Mouse (Mus musculus) stomach, embryonic 15.5 days (tissue): Measurements from ENCODE around the gene Colgalt2. TPM values are rescaled to one million over a fixed set of nuclear protein-coding genes. Genes with fewer than 3 reads are reported as not detected.
A peak's percentile ranks its signal among the peaks of the same experiment; 100 is the strongest.

ENCODE experiments used
- ATAC-seq: fragments of 200-750 bp; cut with Nextera tagmentation; 2 replicates; pipeline ENCODE4 v1.8.0; 2017; ENCODE audit warnings: low read depth, moderate number of reproducible peaks, moderate TSS enrichment; ENCODE audit not compliant: insufficient read depth, low FRiP score
- H3K27ac ChIP-seq: fragments of 300-500 bp; sonication (generic); 2 replicates; pipeline ENCODE4 v1.5.1; 2015; ENCODE audit warnings: mild to moderate bottlenecking, inconsistent platforms
- H3K27me3 ChIP-seq: fragments of 300-500 bp; sonication (generic); replicated peaks from 2 replicates; pipeline ENCODE4 v1.6.1; 2015; ENCODE audit warnings: inconsistent platforms
- H3K36me3 ChIP-seq: fragments of 300-500 bp; sonication (generic); 2 replicates; pipeline ENCODE4 v1.6.1; 2015; ENCODE audit warnings: inconsistent platforms
- H3K4me1 ChIP-seq: fragments of 300-500 bp; sonication (generic); 2 replicates; pipeline ENCODE4 v1.6.1; 2015; ENCODE audit warnings: inconsistent platforms
- H3K4me2 ChIP-seq: fragments of 300-500 bp; sonication (generic); 2 replicates; pipeline ENCODE4 v1.6.1; 2015; ENCODE audit warnings: mild to moderate bottlenecking, inconsistent platforms
- H3K4me3 ChIP-seq: fragments of 300-500 bp; sonication (generic); replicated peaks from 2 replicates; pipeline ENCODE4 v1.5.1; 2015; ENCODE audit warnings: inconsistent platforms
- H3K9ac ChIP-seq: fragments of 300-500 bp; sonication (generic); 2 replicates; pipeline ENCODE4 v1.6.1; 2015; ENCODE audit warnings: inconsistent platforms
- H3K9me3 ChIP-seq: fragments of 300-500 bp; sonication (generic); 2 replicates; pipeline ENCODE4 v1.6.1; 2016; ENCODE audit warnings: inconsistent platforms
- WGBS: fragments of 180-500 bp; shearing (Covaris S2); methylation state at CpG from one replicate; pipeline ENCODE4 v1.1.7; 2015; 5-methylcytosine and 5-hydroxymethylcytosine counted together
- polyA plus RNA-seq: library from polyadenylated mRNA; unstranded; fragments of >200 nt; fragmentation: Nextera tagmentation; extraction: Ambion mirVana; gene quantifications from 2 replicates; pipeline ENCODE4 v1.2.1, GENCODE M21; 2015

The Colgalt2 gene
- polyA plus RNA-seq, 1 experiment from 2014 or later = 1.5 TPM

GRCm38 (mm10) chr1:152524987-152525648, 125.5 kb downstream of the Colgalt2 start:
- H3K9ac ChIP-seq = no peak overlapping the region
- no peak overlapping the region for H3K4me3 ChIP-seq
- no peaks in the 10 kb centered on the region for H3K4me1 ChIP-seq
- H3K9me3 ChIP-seq = no peaks in the 10 kb centered on the region
- ATAC-seq = no peak; the same call in 1 of the 2 replicates
- WGBS = 15% methylated on average over 6 of the region's 6 CpGs
- H3K27me3 ChIP-seq = no peaks in the 10 kb centered on the region
- H3K4me2 ChIP-seq = no peak overlapping the region
- peaks cover 9% of the 10 kb centered on the region; the same call in 1 of the 2 replicates for H3K36me3 ChIP-seq
- no peak overlapping the region for H3K27ac ChIP-seq

- Histone ChIP-seq H3K9me3 (no peaks in the 10 kb centered on the region), H3K27me3 (no peaks in the 10 kb centered on the region), H3K4me3 (no peak overlapping the region), H3K4me1 (no peaks in the 10 kb centered on the region), H3K9ac (no peak overlapping the region), H3K27ac (no peak overlapping the region), H3K4me2 (no peak overlapping the region), H3K36me3 (peaks cover 5% of the 10 kb centered on the region; the same call in 1 of the 2 replicates)
- no peak for ATAC-seq
- 77% methylated on average over 9 of the region's 9 CpGs for WGBS
Measured at GRCm38 (mm10) chr1:152526154-152526553, 126.5 kb downstream of the Colgalt2 start.

- Histone ChIP-seq H3K4me3 (no peak overlapping the region), H3K36me3 (peaks cover 5% of the 10 kb centered on the region; the same call in 1 of the 2 replicates), H3K4me2 (no peak overlapping the region), H3K27me3 (no peaks in the 10 kb centered on the region), H3K9me3 (no peaks in the 10 kb centered on the region), H3K9ac (no peak overlapping the region), H3K4me1 (0 out of 2 replicates have a peak, but pooled peaks cover 3% of the 10 kb centered on the region), H3K27ac (no peak overlapping the region)
- WGBS = 72% methylated on average over 6 of the region's 6 CpGs
- no peak for ATAC-seq
Measured at GRCm38 (mm10) chr1:152528214-152528613, 128.6 kb downstream of the Colgalt2 start.

GRCm38 (mm10) chr1:152528778-152529177, 129.1 kb downstream of the Colgalt2 start:
- no peak overlapping the region for H3K4me3 ChIP-seq
- ATAC-seq = no peak
- 79% methylated on average over 3 of the region's 3 CpGs for WGBS

GRCm38 (mm10) chr1:152531498-152531897, 131.9 kb downstream of the Colgalt2 start:
- Histone ChIP-seq H3K4me1 (0 out of 2 replicates have a peak, but pooled peaks cover 3% of the 10 kb centered on the region), H3K36me3 (no peaks in the 10 kb centered on the region; the same call in 1 of the 2 replicates), H3K4me3 (no peak overlapping the region), H3K9me3 (no peaks in the 10 kb centered on the region), H3K27ac (no peak overlapping the region), H3K9ac (no peak overlapping the region), H3K27me3 (no peaks in the 10 kb centered on the region), H3K4me2 (no peak overlapping the region)
- ATAC-seq = no peak
- 43% methylated on average over 15 of the region's 15 CpGs for WGBS

More at GRCm38 (mm10) chr1:152528778-152529177, 129.1 kb downstream of the Colgalt2 start:
- Histone ChIP-seq H3K4me2 (no peak overlapping the region), H3K27ac (no peak overlapping the region), H3K27me3 (no peaks in the 10 kb centered on the region), H3K9me3 (no peaks in the 10 kb centered on the region), H3K36me3 (peaks cover 5% of the 10 kb centered on the region; the same call in 1 of the 2 replicates), H3K4me1 (0 out of 2 replicates have a peak, but pooled peaks cover 3% of the 10 kb centered on the region), H3K9ac (no peak overlapping the region)

GRCm38 (mm10) chr1:152534531-152534930, 134.9 kb downstream of the Colgalt2 start:
- peaks cover 10% of the 10 kb centered on the region; the same call in 1 of the 2 replicates for H3K36me3 ChIP-seq
- H3K27ac ChIP-seq = no peak overlapping the region
- H3K4me1 ChIP-seq = 0 out of 2 replicates have a peak, but pooled peaks cover 3% of the 10 kb centered on the region
- no peak overlapping the region for H3K9ac ChIP-seq
- no peak for ATAC-seq
- H3K4me3 ChIP-seq = no peak overlapping the region
- H3K27me3 ChIP-seq = no peaks in the 10 kb centered on the region
- H3K4me2 ChIP-seq = no peak overlapping the region
- no peaks in the 10 kb centered on the region for H3K9me3 ChIP-seq
- WGBS = 75% methylated on average over 7 of the region's 7 CpGs

- Histone ChIP-seq H3K36me3 (peaks cover 11% of the 10 kb centered on the region; the same call in 1 of the 2 replicates), H3K4me1 (0 out of 2 replicates have a peak, but pooled peaks cover 3% of the 10 kb centered on the region), H3K27ac (no peak overlapping the region), H3K4me2 (no peak overlapping the region), H3K4me3 (no peak overlapping the region), H3K9ac (no peak overlapping the region), H3K9me3 (no peaks in the 10 kb centered on the region), H3K27me3 (no peaks in the 10 kb centered on the region)
- no peak for ATAC-seq
- 48% methylated on average over 16 of the region's 16 CpGs for WGBS
Measured at GRCm38 (mm10) chr1:152536416-152537018, 136.9 kb downstream of the Colgalt2 start.

GRCm38 (mm10) chr1:152537186-152537585, 137.6 kb downstream of the Colgalt2 start:
- H3K36me3 ChIP-seq = peaks cover 11% of the 10 kb centered on the region; the same call in 1 of the 2 replicates
- no peak overlapping the region for H3K4me3 ChIP-seq
- H3K27ac ChIP-seq = no peak overlapping the region
- no peak overlapping the region for H3K4me2 ChIP-seq
- WGBS = 86% methylated on average over 13 of the region's 13 CpGs
- ATAC-seq = no peak
- no peaks in the 10 kb centered on the region for H3K27me3 ChIP-seq
- H3K9ac ChIP-seq = no peak overlapping the region
- no peaks in the 10 kb centered on the region for H3K9me3 ChIP-seq
- 0 out of 2 replicates have a peak, but pooled peaks cover 4% of the 10 kb centered on the region for H3K4me1 ChIP-seq

GRCm38 (mm10) chr1:152538817-152539216, 139.2 kb downstream of the Colgalt2 start:
- WGBS = 78% methylated on average over 4 of the region's 4 CpGs
- H3K27me3 ChIP-seq = no peaks in the 10 kb centered on the region
- no peak overlapping the region for H3K4me2 ChIP-seq
- no peak overlapping the region for H3K27ac ChIP-seq
- peaks cover 12% of the 10 kb centered on the region; the same call in 1 of the 2 replicates for H3K36me3 ChIP-seq
- H3K4me1 ChIP-seq = 0 out of 2 replicates have a peak, but pooled peaks cover 4% of the 10 kb centered on the region
- no peaks in the 10 kb centered on the region for H3K9me3 ChIP-seq
- H3K4me3 ChIP-seq = no peak overlapping the region
- ATAC-seq = no peak
- no peak overlapping the region for H3K9ac ChIP-seq

- Histone ChIP-seq H3K27ac (no peak overlapping the region), H3K9ac (no peak overlapping the region), H3K36me3 (peaks cover 17% of the 10 kb centered on the region; the same call in 1 of the 2 replicates), H3K27me3 (no peaks in the 10 kb centered on the region), H3K4me3 (no peak overlapping the region), H3K4me2 (no peak overlapping the region), H3K4me1 (0 out of 2 replicates have a peak, but pooled peaks cover 4% of the 10 kb centered on the region), H3K9me3 (no peaks in the 10 kb centered on the region)
- no peak for ATAC-seq
- 79% methylated on average over 3 of the region's 3 CpGs for WGBS
Measured at GRCm38 (mm10) chr1:152540304-152540887, 140.8 kb downstream of the Colgalt2 start.

- Histone ChIP-seq H3K9ac (no peak overlapping the region), H3K4me1 (0 out of 2 replicates have a peak, but pooled peaks cover 4% of the 10 kb centered on the region), H3K36me3 (peaks cover 15% of the 10 kb centered on the region; the same call in 1 of the 2 replicates), H3K27me3 (no peaks in the 10 kb centered on the region), H3K9me3 (no peaks in the 10 kb centered on the region), H3K27ac (peak overlapping the region; percentile 46; the same call in 1 of the 2 replicates), H3K4me3 (no peak overlapping the region), H3K4me2 (no peak overlapping the region)
- WGBS = 55% methylated on average over 6 of the region's 6 CpGs
- ATAC-seq = peak; percentile 85
Measured at GRCm38 (mm10) chr1:152542747-152543378, 143.2 kb downstream of the Colgalt2 start.
